Mouse (Mus musculus): ENCODE measurements around the gene Ubr2. TPM values are rescaled to one million over a fixed set of nuclear protein-coding genes. Genes with fewer than 3 reads are reported as not detected.

Ubr2 gene
- 10 to 100 TPM; 68.8 to 77.6 TPM for total RNA-seq (2021)
- long read RNA-seq, experiment 1, full-length matches to known transcripts: 2 of 11 reads
- long read RNA-seq, experiment 1, partial matches to known transcripts: 4 of 11 reads
- long read RNA-seq, experiment 1, other reads (novel, unspliced or antisense): 5 of 11 reads
- long read RNA-seq, experiment 2, full-length matches to known transcripts: 1 of 7 reads
- long read RNA-seq, experiment 2, partial matches to known transcripts: 3 of 7 reads
- long read RNA-seq, experiment 2, other reads (novel, unspliced or antisense): 3 of 7 reads

- DNase-seq: peak; percentile 96 to 98
These were observed at the start of gene Ubr2 for GRCm38 (mm10) chr17:47009898-47010721. Gene Ubr2 (minus strand): TSS chr17:47010556.

- peak; percentile 55 to 74 for DNase-seq
These were observed 49.5 kb upstream of the Ubr2 start for GRCm38 (mm10) chr17:47059836-47060360.

GRCm38 (mm10) chr17:47057966-47058365 lies 47.6 kb upstream of the Ubr2 start:
- no peak for DNase-seq

- DNase-seq: no peak
These were observed 46.1 kb upstream of the Ubr2 start for GRCm38 (mm10) chr17:47056476-47056875.

- DNase-seq: no peak
These were observed 44.8 kb upstream of the Ubr2 start for GRCm38 (mm10) chr17:47055121-47055520.

- peak; percentile 42 to 45 for DNase-seq
These were observed 44.3 kb upstream of the Ubr2 start for GRCm38 (mm10) chr17:47054613-47055012.

- no peak for DNase-seq
These were observed 40.3 kb upstream of the Ubr2 start for GRCm38 (mm10) chr17:47050678-47051077.

- DNase-seq: no peak
These were observed 32.5 kb upstream of the Ubr2 start for GRCm38 (mm10) chr17:47042866-47043265.

- DNase-seq: peak; percentile 81 to 94
These were observed 28.8 kb upstream of the Ubr2 start for GRCm38 (mm10) chr17:47038844-47039803.

- no peak for DNase-seq
These were observed 24.2 kb upstream of the Ubr2 start for GRCm38 (mm10) chr17:47034536-47034935.

- DNase-seq: peak; percentile 45 to 82
These were observed 23.3 kb upstream of the Ubr2 start for GRCm38 (mm10) chr17:47033643-47034042.

- no peak for DNase-seq
These were observed 14.4 kb upstream of the Ubr2 start for GRCm38 (mm10) chr17:47024805-47025204.

GRCm38 (mm10) chr17:47023369-47023768 lies 13.0 kb upstream of the Ubr2 start:
- no peak for DNase-seq

- no peak for DNase-seq
These were observed 2.5 kb upstream of the Ubr2 start for GRCm38 (mm10) chr17:47012896-47013295.

- no peak for DNase-seq
These were observed 1.3 kb upstream of the Ubr2 start for GRCm38 (mm10) chr17:47011661-47012043.

GRCm38 (mm10) chr17:47010722-47011660 lies 635 bp upstream of the Ubr2 start:
- peak; percentile 70 to 83 for DNase-seq

GRCm38 (mm10) chr17:47009546-47009897 lies 834 bp downstream of the Ubr2 start:
- DNase-seq: peak in 1 of 2 experiments; percentile 36

- DNase-seq: peak; percentile 51 to 55
These were observed 1.3 kb downstream of the Ubr2 start for GRCm38 (mm10) chr17:47009016-47009415.

GRCm38 (mm10) chr17:47008506-47008905 lies 1.9 kb downstream of the Ubr2 start:
- DNase-seq: no peak

GRCm38 (mm10) chr17:47006741-47007140 lies 3.6 kb downstream of the Ubr2 start:
- no peak for DNase-seq

All from heart, adult 18-20 months (tissue).